Mouse (Mus musculus) c-Kit-positive CD71-negative TER-119-negative erythroid progenitor cells, embryonic 14.5 days (primary cell): ENCODE results near the gene A4galt.
"Not testable (repeated sequence)": the region's sequence is repeated elsewhere in the genome, so short reads cannot be mapped to it uniquely, and the experiment has no call there.

Experiments
- DNase-seq: peaks from one replicate; pipeline ENCODE4 v3.0.0-alpha.2; 2013; ENCODE audit warnings: low read depth

A4galt gene

DNA sequence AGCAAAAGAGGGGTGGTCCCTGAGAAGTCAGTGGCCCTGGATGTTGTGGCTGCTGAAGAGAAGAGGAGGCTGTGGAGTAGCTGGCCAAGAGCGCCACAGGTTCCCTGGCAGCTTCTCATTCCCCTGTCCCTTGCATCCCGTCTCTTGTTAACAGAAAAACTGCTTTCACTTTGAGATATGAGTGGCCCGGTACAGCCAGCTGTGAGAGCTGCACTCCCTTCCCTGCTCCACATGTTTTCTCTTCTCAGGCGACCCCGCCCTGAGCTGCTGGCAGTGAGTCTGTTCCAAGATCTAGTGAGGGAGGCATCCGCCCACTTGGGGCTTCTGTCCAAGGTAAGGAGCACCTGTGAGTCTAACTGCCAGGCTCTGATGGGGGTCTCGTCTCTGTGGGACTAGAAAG, 16.9 kb upstream of the A4galt start:
- DNase-seq, result not testable (repeated sequence)

DNA sequence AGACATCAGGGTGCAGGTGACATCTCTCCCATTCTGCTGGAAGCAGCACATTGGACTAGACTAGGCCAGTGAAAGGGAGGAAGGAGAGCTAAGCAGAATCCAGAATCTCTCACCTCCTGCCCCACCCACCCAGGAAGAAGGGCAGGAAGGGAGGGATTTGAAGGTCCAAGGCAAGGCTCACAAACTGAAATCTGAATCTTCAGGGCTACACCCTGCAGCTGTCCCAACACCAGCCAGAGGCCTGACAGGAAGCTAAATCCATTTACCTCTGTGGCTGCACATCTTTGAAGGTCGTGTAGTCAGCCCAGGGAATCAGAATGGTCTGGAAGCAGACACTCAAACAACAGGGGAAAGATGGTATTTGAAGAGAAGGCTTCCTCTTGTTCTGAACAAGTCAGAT, 13.7 kb upstream of the A4galt start:
- DNase-seq, result no peak

DNA sequence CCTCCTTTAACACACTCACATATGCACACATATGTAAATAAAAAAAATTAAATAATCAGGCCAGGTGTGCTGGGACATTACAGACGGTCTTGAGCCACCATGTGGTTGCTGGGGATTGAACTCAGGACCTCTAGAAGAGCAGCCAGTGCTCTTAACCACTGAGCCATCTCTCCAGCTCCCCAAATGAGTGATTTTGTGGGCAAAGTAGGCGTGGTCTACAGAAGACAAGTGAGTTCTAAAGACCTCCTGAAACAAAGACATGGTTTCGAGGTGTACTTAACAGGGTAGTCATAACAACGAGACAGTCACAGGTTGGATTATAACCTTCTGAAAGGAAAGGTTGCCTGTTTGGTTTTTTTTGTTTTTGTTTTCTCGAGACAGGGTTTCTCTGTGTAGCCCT, 11.8 kb upstream of the A4galt start:
- DNase-seq, result no peak

DNA sequence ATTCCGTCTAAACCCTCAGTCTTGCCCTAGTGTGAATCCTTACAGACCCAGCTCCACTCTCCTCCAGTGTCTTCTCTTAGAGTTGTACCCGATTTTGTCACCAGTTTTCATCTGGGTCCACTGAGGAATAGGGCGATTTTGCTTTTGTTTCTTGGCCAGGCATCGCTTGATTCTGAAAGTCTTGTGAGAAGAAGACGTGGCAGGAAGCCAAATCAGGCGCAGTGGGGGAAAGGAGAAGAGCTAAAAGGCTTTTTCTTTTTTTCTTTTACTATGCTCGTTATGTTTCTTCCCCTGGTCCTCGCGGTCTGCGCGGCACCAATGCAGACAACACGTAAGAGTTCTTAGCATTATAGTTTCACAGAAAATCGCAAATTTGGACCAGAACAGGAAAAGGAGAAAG, 6.3 kb upstream of the A4galt start:
- DNase-seq, result no peak

DNA sequence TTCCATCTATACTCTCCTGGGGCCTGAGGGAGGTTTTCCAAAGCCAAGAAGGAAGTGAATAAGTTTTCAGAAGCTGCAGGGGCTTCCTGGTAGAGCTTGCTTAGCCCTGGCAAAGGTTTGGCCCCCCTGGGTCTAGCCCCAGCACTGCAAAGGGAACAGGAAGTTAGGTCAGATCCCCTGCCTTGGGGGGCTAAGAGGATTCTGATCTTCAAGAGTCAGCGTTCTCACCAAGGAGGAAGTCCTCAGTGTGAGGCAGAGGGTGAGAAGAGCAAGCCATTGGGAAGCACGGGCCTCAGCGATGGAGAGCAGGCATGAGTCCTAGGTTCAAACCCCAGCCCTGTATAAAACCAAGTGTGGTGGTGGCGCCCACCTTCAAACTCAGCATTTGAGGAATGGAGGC, 4.9 kb upstream of the A4galt start:
- DNase-seq, result no peak

DNA sequence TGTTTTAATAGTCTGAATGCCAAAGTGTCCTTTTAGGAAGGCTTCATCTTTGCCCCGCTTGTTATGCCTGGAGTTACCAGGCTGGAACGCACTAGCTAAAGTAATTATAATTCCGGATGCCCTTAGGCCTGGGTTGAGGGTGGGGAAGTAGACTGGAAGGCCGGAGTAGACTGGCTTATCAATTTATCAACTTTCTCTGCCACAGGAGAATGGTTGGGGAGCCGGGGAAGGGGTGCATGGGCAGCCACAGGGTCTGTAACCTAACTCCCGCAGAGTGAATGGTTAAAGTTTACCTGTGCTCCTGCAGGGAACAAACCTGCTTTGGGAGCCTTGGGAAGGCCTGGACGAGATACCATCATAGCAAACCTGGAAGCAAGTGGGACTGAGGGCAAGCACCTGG, 4.4 kb upstream of the A4galt start:
- no peak for DNase-seq

DNA sequence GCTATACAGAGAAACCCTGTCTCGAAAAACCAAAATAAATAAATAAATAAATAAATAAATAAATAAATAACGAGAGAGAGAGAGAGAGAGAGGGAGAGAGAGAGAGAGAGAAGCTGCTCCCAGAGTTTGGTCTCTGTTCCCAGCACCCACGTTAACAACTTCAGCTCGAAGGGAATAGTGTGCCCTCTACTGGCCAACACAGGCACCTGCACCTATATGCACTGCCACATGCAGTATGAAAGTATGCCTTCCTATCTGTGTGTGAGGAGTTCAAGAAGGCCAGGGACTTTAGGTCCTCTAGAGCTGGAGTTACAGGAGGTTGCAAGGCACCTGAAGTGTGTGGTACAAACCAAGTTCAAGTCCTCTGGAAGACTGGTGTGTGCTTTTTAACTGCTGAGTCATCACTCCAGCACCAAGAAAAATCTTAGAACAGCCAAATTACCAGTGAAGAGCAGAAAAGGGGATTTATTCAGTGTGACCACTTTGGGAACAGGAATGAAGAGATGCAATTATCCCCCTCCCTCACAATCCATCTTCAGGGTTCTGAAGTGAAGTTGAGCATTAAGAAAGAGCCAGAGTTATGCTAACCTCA, 3.7 kb upstream of the A4galt start:
- no peak for DNase-seq

DNA sequence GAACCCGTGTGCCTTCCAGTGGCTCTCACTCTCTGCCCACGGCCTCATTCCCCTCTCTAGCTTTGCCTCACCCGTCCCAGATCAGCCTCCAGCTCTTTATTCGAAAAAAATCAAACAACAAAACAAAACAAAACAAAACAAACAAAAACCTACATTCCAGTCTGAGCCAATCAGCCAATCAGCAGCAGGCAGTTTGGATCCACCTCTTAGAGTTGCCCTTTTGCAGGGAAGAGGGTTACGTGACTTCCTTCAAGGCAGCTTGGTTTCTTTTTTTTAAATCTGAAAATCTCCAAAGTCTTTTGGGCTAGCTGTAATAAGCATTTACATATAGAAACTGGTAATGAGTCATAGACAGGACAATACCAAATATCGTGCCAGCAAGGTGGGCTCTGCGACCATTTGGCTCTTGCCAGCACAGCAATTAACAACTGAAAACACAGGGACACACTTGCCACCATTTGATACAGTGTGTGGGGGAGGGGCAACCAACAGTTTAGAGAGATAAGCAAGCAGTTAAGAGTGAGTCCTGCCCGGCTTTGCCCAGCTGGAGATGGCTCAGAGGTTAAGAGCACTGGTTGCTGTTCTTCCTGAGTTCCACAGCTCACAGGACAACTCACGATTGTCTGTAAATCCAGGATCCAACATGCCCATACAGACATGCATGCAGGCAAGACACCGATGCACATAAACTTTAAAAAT, 2.9 kb upstream of the A4galt start:
- DNase-seq, result no peak

DNA sequence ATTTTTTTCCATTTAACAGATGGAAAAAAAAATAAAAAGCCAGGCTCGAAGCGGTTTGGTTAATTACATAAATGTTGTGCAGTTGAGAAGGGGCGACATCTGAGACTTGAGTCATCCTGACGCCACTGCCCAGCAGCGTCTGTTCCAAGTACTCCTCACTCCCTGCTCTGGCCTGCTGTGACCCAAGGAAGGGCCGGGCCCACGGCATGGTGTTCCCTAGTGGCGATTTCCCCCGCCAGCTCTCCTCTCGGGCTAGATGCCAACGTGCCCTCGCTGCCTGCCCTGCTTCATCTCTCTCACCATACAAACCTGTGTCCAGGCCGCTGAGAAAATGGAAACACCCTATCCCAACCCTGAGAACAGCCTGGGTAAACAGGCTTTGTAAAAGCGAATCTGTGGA, 486 bp upstream of the A4galt start:
- no peak for DNase-seq

DNA sequence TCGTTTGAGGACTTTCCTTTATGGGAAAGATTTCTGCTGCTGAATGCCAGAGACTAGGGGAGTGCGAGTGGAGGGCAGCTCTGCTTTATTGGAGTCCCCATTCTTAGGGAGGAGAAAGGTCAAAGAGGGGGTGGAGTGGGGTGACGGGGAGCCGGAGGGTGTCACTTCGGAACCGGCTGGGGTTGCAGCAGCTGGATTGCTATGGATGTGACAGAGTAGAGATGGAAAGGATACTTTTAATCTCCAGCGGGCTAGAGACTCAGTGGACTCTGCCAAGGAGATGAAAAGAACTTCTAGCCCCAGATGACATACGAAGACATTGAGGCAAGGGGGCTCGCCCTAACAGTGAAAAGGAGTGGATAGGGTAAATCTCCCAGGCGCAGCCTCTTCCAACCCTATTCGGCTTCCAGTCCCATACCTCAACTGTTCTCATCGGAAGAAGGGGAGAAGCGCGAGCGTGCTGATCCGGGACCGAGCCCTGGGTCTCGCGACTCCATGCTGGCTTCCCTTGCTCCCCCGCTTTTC, 861 bp downstream of the A4galt start:
- DNase-seq, result no peak

DNA sequence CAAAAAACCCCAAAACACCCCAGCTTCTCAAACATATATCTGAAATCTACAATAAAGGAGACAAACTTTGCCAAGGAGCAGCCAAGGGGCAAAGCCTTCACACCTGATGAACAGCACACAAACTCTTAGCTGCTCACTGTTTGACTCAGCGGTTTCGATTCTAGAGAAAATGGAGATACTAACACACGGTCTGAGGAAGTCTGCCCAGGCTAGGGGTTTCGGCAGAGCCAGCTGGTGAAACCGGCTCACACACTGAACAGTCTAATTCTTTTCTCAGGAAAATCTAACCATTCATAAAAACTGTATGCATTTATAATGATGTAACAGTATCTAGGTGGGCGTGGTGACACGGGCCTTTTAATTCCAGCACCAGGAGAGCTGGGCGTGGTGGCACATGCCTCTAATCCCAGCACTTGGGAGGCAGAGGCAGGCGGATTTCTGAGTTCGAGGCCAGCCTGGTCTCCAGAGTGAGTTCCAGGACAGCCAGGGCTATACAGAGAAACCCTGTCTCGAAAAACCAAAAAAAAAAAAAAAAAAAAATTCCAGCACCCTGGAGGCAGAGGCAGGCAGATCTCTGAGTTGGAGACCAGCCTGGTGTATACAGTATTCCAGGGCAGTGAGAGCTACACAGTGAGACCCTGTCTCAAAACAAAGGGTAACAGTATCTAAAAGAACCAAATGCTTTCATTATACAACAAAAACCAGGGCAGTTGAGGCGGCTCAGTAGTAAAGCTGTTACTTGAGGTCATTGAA, 1.9 kb downstream of the A4galt start:
- DNase-seq, result no peak

DNA sequence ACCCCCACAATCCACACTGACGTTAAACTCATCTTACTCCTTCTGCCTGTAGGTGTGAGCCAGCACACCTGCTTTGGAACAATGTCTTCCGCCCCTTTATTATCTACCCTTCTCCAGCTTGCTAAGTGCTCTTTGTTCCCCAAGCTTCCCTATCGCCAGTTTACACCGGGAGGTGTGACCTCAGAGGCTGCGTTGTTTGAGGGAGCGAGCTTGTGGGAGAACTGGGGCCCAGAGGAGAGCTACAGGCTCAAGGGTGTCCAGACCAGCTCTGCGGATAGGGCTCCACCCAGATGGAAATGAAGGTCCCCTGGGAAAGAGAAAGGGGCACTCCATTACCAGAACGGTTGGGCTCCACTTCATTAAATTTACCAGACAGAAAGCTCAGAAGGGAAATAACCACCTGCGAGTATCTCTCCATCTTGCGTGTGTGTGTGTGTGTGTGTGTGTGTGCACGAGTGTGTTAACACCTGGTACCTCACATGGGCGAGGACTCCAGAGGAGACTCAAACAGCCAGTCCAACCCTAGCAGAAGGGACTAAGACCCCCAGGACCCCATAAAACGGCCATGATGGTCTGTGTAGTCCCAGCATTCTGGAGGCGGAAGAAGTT, 3.2 kb downstream of the A4galt start:
- DNase-seq, result no peak

DNA sequence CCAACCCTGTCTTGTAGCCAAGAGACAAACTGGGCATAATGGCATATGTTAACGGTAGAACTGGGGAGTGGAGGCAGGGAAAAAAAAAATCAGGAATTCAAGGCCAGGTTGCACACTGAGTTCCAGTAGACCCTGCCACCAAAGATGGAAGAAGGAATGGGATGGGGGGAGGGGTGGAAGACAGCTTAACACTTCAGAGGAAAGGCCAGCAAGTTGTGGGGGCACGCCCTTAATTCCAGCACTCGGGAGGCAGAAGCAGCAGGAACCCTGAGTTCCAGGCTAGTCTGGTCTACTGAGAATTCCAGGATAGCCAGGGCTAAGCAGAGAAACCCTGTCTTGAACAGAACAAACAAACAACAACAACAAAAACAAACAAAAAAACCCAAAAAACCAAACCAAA, 7.2 kb downstream of the A4galt start:
- no peak for DNase-seq

DNA sequence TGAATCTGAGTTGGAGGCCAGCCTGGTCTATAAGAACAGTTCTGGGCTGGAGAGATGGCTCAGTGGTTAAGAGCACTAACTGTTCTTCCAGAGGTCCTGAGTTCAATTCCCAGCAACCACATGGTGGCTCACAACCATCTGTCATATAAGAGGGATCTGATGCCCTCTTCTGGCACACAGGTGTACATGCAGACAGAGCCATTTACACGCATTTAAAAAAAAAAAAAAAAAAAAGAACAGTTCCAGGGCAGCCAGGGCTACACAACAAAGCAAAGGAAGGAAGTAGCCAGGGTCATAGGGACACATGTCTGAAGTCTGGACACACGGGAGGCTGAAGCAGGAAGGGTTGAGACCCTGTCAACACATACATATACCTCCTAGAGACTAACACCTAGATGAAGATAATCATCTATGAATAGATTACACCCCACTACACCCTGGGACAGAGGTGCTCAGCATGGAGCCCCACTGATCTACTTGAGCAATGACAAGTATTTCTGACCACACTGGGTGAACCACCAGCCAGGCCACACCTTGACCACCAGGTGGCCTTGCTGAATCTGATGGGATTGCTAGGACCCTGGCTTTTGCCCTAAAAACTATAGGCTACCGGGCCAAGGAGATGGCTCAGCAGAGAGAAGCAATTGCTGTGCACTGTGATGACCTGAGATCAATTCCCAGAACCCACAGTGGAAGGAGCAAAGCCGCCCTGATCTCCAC, 9.5 kb downstream of the A4galt start:
- no peak for DNase-seq

DNA sequence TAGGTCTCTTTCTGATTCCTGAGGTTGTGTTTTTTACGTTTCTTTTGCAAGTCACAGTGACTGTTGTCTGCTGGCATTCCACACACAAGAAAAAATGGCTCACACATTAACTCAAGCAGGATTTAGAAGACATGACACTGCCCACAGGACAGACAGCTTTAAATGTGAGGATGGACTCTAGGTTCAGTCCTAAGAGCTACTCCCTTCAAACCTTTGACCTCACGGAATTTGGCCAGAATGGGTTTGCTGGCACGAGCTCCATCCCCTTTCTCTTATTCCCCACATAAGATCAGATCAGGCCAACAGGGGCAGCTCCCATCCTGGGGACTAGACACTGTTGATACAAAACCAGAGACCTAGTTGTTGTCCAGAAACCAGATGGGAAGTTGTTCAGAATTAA, 10.1 kb downstream of the A4galt start:
- DNase-seq, result no peak

DNA sequence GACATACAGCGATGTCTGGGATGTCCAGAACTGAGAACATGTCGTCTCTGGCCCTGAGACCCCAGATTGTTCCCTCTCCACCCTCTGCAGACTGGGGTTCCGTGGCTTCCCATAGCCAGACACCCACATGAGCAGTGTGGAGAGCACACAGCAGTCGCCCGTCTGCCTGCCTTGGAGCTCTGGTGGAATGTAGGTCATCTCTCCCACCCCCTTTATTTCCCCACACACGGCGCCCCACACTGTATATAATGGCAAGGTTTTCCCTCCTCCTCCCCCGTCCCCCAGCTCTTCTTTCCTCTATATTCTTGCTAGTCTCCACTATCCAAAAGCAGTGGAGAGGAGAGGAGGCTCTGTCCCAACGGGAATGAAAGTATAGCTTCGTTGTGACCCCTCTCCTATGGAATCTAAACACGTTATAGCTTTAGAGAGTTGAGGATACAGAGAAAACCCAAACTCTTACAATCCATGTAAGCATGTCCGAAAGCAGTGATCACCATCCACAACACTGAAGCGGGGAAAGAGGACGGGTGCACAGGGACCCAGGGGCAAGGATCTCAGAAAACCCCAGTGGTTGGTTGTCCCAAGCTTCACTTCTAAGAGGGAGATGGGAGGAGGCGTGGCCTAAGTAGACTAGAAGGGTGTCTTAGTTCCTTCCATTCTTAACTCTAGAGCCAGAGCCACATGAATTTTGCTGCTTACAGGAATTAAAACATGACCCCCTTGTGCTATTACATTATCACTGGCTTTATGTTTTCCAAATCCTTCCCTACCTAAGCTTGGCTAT, 13.9 kb downstream of the A4galt start:
- no peak for DNase-seq

DNA sequence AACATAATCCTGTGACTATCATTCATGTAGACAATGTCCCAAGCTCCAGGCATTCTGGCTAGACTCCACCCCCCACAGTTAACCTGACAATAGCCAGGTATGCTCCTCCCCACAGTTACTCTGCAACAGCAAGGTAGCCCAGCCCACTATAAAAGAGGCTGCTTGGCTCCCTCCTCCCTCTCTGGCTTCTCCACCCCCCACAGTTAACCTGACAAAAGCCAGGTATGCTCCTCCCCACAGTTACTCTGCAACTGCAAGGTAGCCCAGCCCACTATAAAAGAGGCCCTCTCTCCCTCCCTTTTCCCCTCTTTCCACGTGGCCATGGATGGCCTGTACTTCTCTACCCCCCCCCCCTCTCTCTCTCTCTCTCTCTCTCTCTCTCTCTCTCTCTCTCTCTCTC, 14.8 kb downstream of the A4galt start:
- no peak for DNase-seq

DNA sequence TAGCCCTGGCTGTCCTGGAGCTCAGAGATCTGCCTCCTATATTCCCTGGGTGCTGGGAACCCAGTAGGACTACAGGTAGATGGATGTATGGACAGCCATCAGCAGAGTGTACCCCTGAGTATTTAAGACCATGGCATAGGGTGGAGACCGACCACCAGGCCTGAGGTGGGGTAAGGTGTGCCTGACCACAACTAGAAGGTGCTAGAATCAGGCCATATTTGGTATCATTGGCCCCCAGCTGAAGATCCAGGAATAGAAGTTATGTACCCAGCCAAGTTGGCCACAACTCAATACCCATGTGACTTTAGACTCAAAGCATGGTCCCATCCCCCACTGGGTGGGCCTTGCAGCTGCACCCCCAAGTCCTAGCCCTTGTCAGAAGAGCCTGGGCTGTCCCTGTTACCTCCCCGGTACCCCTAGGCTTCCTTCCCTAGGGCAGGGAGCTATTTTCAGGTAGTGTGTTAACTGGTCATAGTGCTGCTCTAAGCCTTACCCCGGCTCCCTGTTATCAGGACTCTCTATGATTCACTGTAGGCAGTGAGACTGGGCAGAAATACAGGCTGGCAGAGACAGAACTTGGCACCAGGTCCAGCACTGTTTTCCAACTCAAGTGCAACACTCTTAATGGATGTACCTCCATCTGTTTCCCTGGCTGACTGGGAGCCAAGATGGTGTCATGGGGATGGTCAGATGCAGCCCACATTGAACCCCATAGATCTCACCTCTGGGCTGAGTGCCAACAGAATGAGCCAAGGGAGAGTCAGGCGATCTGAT, 18.2 kb downstream of the A4galt start:
- no peak for DNase-seq

DNA sequence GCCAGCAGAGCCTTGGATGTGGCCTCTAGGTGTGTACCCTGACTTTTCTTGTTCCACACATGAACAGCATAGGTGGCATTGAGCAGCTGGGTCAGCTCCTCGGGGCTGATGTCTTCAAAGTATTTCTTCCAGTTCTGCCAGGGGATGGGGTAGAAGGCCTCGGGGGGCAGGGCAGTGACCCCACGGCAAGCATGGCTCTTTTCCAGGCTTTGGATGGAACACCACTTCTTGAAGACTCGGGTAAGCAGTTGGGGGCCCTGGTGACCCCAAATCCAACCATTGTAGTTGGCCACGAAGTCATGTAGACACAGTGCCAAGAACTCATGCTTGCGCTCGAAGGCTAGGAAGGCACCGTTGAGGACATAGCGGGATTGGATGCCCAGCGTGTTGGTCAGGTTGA, 24.0 kb downstream of the A4galt start:
- no peak for DNase-seq

DNA sequence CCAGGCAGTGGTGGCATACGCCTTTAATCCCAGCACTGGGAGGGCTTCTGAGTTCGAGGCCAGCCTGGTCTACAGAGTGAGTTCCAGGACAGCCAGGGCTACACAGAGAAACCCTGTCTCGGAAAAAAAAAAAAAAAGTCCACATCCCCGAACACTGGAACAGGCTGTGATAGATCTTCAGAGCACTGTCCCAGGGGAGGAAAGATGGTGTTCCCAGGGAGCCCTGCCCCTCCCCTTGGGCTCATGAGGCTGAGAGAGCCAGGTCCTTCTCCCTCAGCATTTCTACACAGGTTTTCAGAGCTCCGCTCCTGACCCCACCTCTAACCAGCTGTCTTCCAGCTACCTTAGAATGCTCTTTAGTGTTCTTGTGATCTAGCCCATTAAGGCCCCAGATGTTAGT, 24.7 kb downstream of the A4galt start:
- no peak for DNase-seq
